Mouse (Mus musculus): ENCODE results near the gene Copb1.

GRCm38 (mm10) chr7:114210618-114211017 is 43.9 kb downstream of the Copb1 start:
- TF ChIP-seq EP300 (IDR thresholded peaks at IDR 0.05; ENCODE audit: low read depth in 1 of 2, low read length in 2 of 2) (no peak), POLR2A (IDR thresholded peaks at IDR 0.05; ENCODE audit: control insufficient read depth in 1 of 2, insufficient read depth in 1 of 2, low read depth in 1 of 2, low read length in 2 of 2, poor library complexity in 1 of 2) (no peak), NELFE (IDR thresholded peaks at IDR 0.05; ENCODE audit: low read depth, low read length) (no peak), CTCF (IDR thresholded peaks at IDR 0.05 in 2 of 3, conservative IDR thresholded peaks at IDR 0.05 in 1 of 3; ENCODE audit: control insufficient read depth in 1 of 3, insufficient read depth in 1 of 3, low read depth in 2 of 3, low read length in 3 of 3, poor library complexity in 1 of 3, severe bottlenecking in 1 of 3) (no peak), GATA1 (IDR thresholded peaks at IDR 0.05; ENCODE audit: low read depth, low read length) (no peak), ZNF384 (IDR thresholded peaks at IDR 0.05; ENCODE audit: low read depth, low read length) (no peak), JUND (IDR thresholded peaks at IDR 0.05; ENCODE audit: low read depth, low read length) (no peak), USF1 (IDR thresholded peaks at IDR 0.05; ENCODE audit: low read depth, low read length) (no peak), ELF1 (IDR thresholded peaks at IDR 0.05; ENCODE audit: low read depth, low read length) (no peak), MAFK (IDR thresholded peaks at IDR 0.05; ENCODE audit: borderline replicate concordance, low read depth, low read length) (no peak), HCFC1 (IDR thresholded peaks at IDR 0.05; ENCODE audit: low read depth, low read length) (no peak), CHD2 (IDR thresholded peaks at IDR 0.05; ENCODE audit: low read length) (no peak), MYC (IDR thresholded peaks at IDR 0.05; ENCODE audit: low read depth, low read length) (no peak), E2F4 (IDR thresholded peaks at IDR 0.05; ENCODE audit: borderline replicate concordance, low read depth, low read length) (no peak)
